Mouse (Mus musculus) frontal cortex, postnatal 25 days (tissue): ENCODE results near the gene Slc25a34.

Source experiments
- DNase-seq, 2 experiments: peaks; one replicate each; pipeline ENCODE4 v3.0.0; 2022; ENCODE audit warnings: low spot score in 2 of 2

Gene Slc25a34

GRCm38 (mm10) chr4:141643118-141643855 is 19.7 kb upstream of the Slc25a34 start:
- DNase-seq = no peak

GRCm38 (mm10) chr4:141641961-141642811 is 18.6 kb upstream of the Slc25a34 start:
- DNase-seq = no peak

GRCm38 (mm10) chr4:141641353-141641771 is 17.7 kb upstream of the Slc25a34 start:
- no peak for DNase-seq

GRCm38 (mm10) chr4:141639474-141639873 is 15.9 kb upstream of the Slc25a34 start:
- no peak for DNase-seq

- DNase-seq = no peak
Measured at GRCm38 (mm10) chr4:141636693-141637092, 13.1 kb upstream of the Slc25a34 start.

GRCm38 (mm10) chr4:141635991-141636390 is 12.4 kb upstream of the Slc25a34 start:
- no peak for DNase-seq

GRCm38 (mm10) chr4:141632111-141632873 is 8.7 kb upstream of the Slc25a34 start:
- DNase-seq = no peak

- DNase-seq = no peak
Measured at GRCm38 (mm10) chr4:141631250-141631649, 7.6 kb upstream of the Slc25a34 start.

- no peak for DNase-seq
Measured at GRCm38 (mm10) chr4:141630021-141630420, 6.4 kb upstream of the Slc25a34 start.

- no peak for DNase-seq
Measured at GRCm38 (mm10) chr4:141628661-141629060, 5.0 kb upstream of the Slc25a34 start.

GRCm38 (mm10) chr4:141627502-141627901 is 3.9 kb upstream of the Slc25a34 start:
- DNase-seq = no peak

- DNase-seq = no peak
Measured at GRCm38 (mm10) chr4:141625774-141626550, 2.3 kb upstream of the Slc25a34 start.

- no peak for DNase-seq
Measured at GRCm38 (mm10) chr4:141624983-141625773, 1.6 kb upstream of the Slc25a34 start.

GRCm38 (mm10) chr4:141624134-141624533 is 513 bp upstream of the Slc25a34 start:
- DNase-seq = no peak

- DNase-seq = no peak
Measured at GRCm38 (mm10) chr4:141623037-141623436, 584 bp downstream of the Slc25a34 start.

GRCm38 (mm10) chr4:141622580-141622979 is 1.0 kb downstream of the Slc25a34 start:
- DNase-seq = no peak

GRCm38 (mm10) chr4:141622091-141622490 is 1.5 kb downstream of the Slc25a34 start:
- no peak for DNase-seq

GRCm38 (mm10) chr4:141621297-141621696 is 2.3 kb downstream of the Slc25a34 start:
- DNase-seq = no peak

- DNase-seq = no peak
Measured at GRCm38 (mm10) chr4:141619299-141619883, 4.2 kb downstream of the Slc25a34 start.
